Mouse (Mus musculus): ENCODE data around the gene BC030500. TPM values are rescaled to one million over a fixed set of nuclear protein-coding genes. Genes with fewer than 3 reads are reported as not detected.

Gene BC030500
- polyA plus RNA-seq (2012; rRNA removed): 1.1 and 2.1 TPM in 2 replicates

DNA sequence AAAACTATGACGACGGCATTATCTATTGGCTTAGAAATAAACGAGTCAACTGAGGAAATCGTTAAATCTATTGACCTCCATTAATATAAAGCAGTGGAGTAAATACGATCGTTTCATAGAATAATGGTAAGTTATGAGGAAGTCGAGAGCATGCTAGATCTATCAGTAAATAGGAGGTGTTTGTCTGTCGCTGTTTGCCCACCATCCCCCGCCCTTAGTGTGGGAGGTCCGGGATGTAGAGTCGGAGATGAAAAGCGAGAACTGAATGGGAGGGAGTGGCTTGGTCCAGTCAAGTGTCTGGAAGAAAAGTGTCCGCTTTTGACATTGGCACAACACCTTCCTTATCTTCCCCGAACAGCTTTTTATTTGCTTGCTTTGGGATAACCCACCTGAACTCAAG lies at the start of gene BC030500:
BC030500 (plus strand) TSS at position 79 of the 400 bp plus-strand sequence.

DNA sequence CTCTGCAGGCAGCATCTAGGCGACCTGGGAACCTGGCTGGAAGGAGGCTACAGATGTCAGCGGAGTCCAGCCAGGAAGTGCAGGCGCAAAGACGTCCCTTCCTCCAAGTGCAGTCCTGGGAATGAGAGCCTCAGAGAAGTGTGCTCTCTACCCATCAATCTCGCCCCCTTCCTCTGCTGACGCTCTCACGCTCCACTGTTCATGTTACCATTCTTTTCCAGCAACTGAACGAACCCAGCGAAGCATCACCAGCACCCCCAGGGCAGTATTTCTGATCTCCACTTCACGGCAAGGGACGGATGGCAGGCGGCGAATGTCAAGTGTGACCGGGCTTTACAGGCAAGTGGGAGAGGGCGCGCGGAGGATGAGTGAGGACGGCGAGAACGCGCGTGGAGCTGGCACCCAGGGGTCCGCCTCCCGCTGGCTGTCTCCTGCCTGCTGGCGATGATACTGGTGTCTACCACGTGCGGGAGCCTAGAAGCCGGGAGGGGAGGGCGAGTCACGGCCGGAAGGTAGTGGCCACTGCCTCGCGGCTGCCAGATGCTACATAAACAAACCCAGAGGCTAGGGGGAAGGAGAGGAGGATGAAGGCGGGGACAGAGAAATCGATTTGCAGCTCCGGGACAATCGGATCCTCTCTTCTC lies 763 bp downstream of the BC030500 start, which contains the start of gene Galntl6:
Galntl6 (minus strand) TSS at position 445 of the 644 bp plus-strand sequence.

Other genes with a start within 250 kb of the BC030500 start
- 0.41 and 1.1 TPM in 2 replicates for gene Galntl6, start 885 bp downstream of the BC030500 start, polyA plus RNA-seq (2012; rRNA removed)

Measured in central nervous system, embryonic 11.5 days (tissue).